Mouse (Mus musculus) olfactory bulb, adult 2 months (tissue): ENCODE measurements around the gene Defb13.

Source experiments
- CTCF ChIP-seq: fragments of 200-500 bp; IDR thresholded peaks from 2 replicates; pipeline ENCODE4 v1.5.1; 2012; ENCODE audit warnings: low read depth, mild to moderate bottlenecking, low read length, moderate library complexity; ENCODE audit not compliant: insufficient read depth
- POLR2A ChIP-seq: fragments of 200-500 bp; IDR thresholded peaks from 2 replicates; pipeline ENCODE4 v1.6.1; 2012; ENCODE audit warnings: mild to moderate bottlenecking, low read depth, low read length, moderate library complexity; ENCODE audit not compliant: insufficient read depth

DNA sequence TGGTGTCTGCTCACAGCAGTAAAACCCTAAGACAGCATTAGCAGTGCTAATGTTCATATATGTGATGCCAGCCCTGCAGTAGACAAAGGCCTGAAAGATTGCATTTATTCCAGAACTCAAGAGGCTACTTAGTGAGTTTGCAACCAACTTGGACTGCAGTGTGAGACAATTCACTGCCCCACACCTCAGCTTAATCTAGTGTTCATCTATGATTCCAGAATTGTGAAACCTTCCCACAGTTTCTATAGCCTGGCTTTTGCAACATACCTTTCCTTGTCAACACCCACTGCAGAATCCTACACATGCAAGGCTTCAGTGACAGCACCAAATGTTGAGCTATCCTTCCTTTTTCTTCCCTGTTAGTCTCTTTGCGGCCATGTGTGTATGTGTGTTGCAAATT is 20.1 kb downstream of the Defb13 start:
- TF ChIP-seq CTCF (no peak), POLR2A (no peak)
